Comparison of ENCODE assay signal across 8 mouse cellular contexts in genomic region chr11:54438366-54438781, GRCm38 (mm10). TPM values are rescaled to one million over a fixed set of nuclear protein-coding genes. Genes with fewer than 3 reads are reported as not detected.
DNase-seq lines count a peak whose midpoint lies in the region; ATAC-seq and TF ChIP-seq lines count a peak whose summit lies in the region.

No protein-coding gene starts in this region.

- WGBS in kidney, embryonic 15.5 days = under 1% methylated on average over 47 of the region's 47 CpGs
- under 1% methylated on average over 47 of the region's 47 CpGs for WGBS in liver, embryonic 15.5 days (ENCODE audit: insufficient replicate concordance)

- intact Hi-C loops in gastrocnemius, postnatal 36 days (cut with DNase I) = loop anchor here (5.0 kb wide), 1 partner anchor 84 kb away; the partner anchor contains the start of gene Rapgef6

- peaks cover 5% of the 10 kb centered on the region; the same call in 1 of the 2 replicates for H3K4me1 ChIP-seq in cortical plate, adult 2 months (ENCODE audit: control insufficient read depth, insufficient read depth, low read length)
- peaks cover 13% of the 10 kb centered on the region; the same call in 1 of the 2 replicates for H3K4me1 ChIP-seq in kidney, embryonic 15.5 days
- peaks cover 25% of the 10 kb centered on the region for H3K4me1 ChIP-seq in liver, embryonic 15.5 days (replicated peaks)

- no peak for TF ChIP-seq CTCF in cortical plate, adult 2 months (IDR thresholded peaks at IDR 0.05; ENCODE audit: extremely low read depth, insufficient read depth, low read length)

- H3K4me3 ChIP-seq in cortical plate, adult 2 months (ENCODE audit: insufficient read depth, low read length) = peak overlapping the region; percentile 93
- H3K4me3 ChIP-seq in kidney, embryonic 15.5 days (replicated peaks) = peak overlapping the region; percentile 96
- H3K4me3 ChIP-seq in liver, embryonic 15.5 days (replicated peaks) = peak overlapping the region; percentile 99

- peak overlapping the region; percentile 92 for H3K9ac ChIP-seq in kidney, embryonic 15.5 days
- H3K9ac ChIP-seq in liver, embryonic 15.5 days = peak overlapping the region; percentile 96

- H3K27me3 ChIP-seq in kidney, embryonic 15.5 days = no peaks in the 10 kb centered on the region
- no peaks in the 10 kb centered on the region; the same call in 1 of the 2 replicates for H3K27me3 ChIP-seq in liver, embryonic 15.5 days

- H3K9me3 ChIP-seq in kidney, embryonic 15.5 days (replicated peaks) = no peaks in the 10 kb centered on the region
- no peaks in the 10 kb centered on the region for H3K9me3 ChIP-seq in liver, embryonic 15.5 days (replicated peaks)

- DNase-seq in WW6 (ENCODE audit: low read depth, low spot score) = peak; percentile 38
- DNase-seq in gastrocnemius, postnatal 36 days = peak; percentile 35 to 55
- DNase-seq in neural tube, embryonic 10.5 days (ENCODE audit: extremely low spot score, low spot score) = peak; percentile 71
- peak; percentile 78 for DNase-seq in testis, postnatal 14 days (ENCODE audit: low spot score)

- peak overlapping the region; percentile 63 for H3K4me2 ChIP-seq in kidney, embryonic 15.5 days
- H3K4me2 ChIP-seq in liver, embryonic 15.5 days = peak overlapping the region; percentile 72

- TF ChIP-seq POLR2A in cortical plate, adult 2 months (IDR thresholded peaks at IDR 0.05; ENCODE audit: extremely low read depth, insufficient read depth, low read length) = no peak

- H3K36me3 ChIP-seq in kidney, embryonic 15.5 days = no peaks in the 10 kb centered on the region
- no peaks in the 10 kb centered on the region for H3K36me3 ChIP-seq in liver, embryonic 15.5 days (replicated peaks)

- peak overlapping the region; percentile 97 for H3K27ac ChIP-seq in cortical plate, adult 2 months (ENCODE audit: insufficient read depth, low read length)
- H3K27ac ChIP-seq in kidney, embryonic 15.5 days = peak overlapping the region; percentile 90
- peak overlapping the region; percentile 89 for H3K27ac ChIP-seq in liver, embryonic 15.5 days (replicated peaks)

- ATAC-seq in CD4-positive, CD25-positive, alpha-beta regulatory T cell, adult 4 months = peak; percentile 22
- peak; percentile 85 for ATAC-seq in kidney, embryonic 15.5 days (replicated peaks; ENCODE audit: low FRiP score)
- ATAC-seq in liver, embryonic 15.5 days (ENCODE audit: insufficient read depth) = peak; percentile 84

RNA-seq across cellular contexts. Expression of gene Fnip1, which starts 0.4 kb away (rescaled TPM):
- 10 to 100 TPM; 12.7 to 12.9 TPM for polyA plus RNA-seq in CD4-positive, CD25-positive, alpha-beta regulatory T cell, adult 4 months (2017; shearing (Covaris generic))
- 15.8 and 16.5 TPM in 2 replicates for polyA plus RNA-seq in cortical plate, adult 2 months (2012; rRNA removed)
- 10 to 100 TPM; 29.7 to 41.0 TPM for total RNA-seq in gastrocnemius, postnatal 36 days (2021)
- polyA plus RNA-seq in kidney, embryonic 15.5 days (2015; fragmentation: Nextera tagmentation; extraction: Ambion mirVana) = 9.5 and 9.8 TPM in 2 replicates
- polyA plus RNA-seq in liver, embryonic 15.5 days (2015; fragmentation: Nextera tagmentation; extraction: Ambion mirVana) = 4.2 and 4.4 TPM in 2 replicates

Comparison
In these comparisons a context has a peak if more than half of its experiments do, and no peak if none do; other contexts are left out.
1. Peak in every context shown above with its lines: DNase-seq, ATAC-seq, H3K4me3 ChIP-seq and H3K27ac ChIP-seq.
2. ATAC-seq: peak in every context shown above with its lines; median percentile 85 in kidney, embryonic 15.5 days; 84 in liver, embryonic 15.5 days; 22 in CD4-positive, CD25-positive, alpha-beta regulatory T cell, adult 4 months.